Mouse (Mus musculus) C2C12 (cell line): ENCODE data around the gene Tmem258.

Source experiments
- CTCF ChIP-seq: IDR thresholded peaks from one replicate; pipeline ENCODE4 v1.5.1; 2011; ENCODE audit not compliant: control insufficient read depth, insufficient read depth, insufficient read length
- FOSL1 ChIP-seq: IDR thresholded peaks from one replicate; pipeline ENCODE4 v1.8.0; 2011; ENCODE audit warnings: mild to moderate bottlenecking, low read length; ENCODE audit not compliant: poor library complexity, insufficient read depth, severe bottlenecking
- MAX ChIP-seq: IDR thresholded peaks from one replicate; pipeline ENCODE4 v1.6.1; 2011; ENCODE audit warnings: mild to moderate bottlenecking, control low read depth
- USF1 ChIP-seq: IDR thresholded peaks from one replicate; pipeline ENCODE4 v1.6.1; 2011; ENCODE audit warnings: low read depth, mild to moderate bottlenecking, control low read depth, moderate library complexity

DNA sequence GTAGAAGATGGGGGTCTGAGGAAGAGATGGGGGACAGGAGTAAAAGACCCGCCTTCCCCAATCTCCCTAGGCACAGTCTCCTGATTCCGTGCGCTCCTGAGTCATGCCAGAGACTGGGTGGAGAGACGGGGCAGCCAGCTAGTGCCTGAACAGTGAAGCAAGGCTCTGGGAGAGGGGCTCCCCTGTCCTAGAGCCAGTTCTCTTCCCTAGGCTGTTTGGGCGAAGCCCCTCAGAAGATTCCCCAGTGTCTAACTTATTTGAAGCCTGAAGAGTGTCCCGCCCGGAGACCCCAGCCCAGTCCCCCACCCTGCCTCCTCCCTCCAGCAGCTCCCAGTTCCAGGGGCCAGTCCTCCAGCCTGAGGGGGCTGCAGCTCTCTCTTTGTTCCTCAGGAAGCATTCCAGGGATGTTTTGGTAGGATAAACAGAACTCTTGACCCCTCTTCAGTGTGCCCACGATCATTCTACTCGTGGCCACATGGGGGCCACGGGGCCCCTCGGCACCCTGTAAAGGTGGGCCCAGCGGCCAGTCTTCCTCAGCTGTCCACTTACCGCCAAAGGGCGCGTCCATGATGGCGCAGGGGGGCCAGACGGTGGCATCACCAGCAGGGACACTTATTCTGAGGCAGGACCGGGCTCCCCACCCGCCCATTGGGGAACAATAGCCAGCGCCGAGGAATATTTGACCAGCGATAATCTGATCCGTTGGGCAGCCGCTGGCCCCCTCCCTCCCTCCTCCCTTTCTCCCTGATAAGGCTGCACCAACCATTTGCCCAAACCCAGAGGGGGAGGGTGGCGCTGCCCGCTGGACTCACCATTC lies 21.0 kb downstream of the Tmem258 start:
- TF ChIP-seq CTCF: no peak
- no peak for TF ChIP-seq FOSL1
- TF ChIP-seq USF1: no peak
- no peak for TF ChIP-seq MAX
